Mouse (Mus musculus) heart, postnatal 0 days (tissue): ENCODE measurements around the gene Olfr1216.

Source experiments
- CTCF ChIP-seq: IDR thresholded peaks from 2 replicates; pipeline ENCODE4 v1.5.1; 2016; ENCODE audit warnings: antibody characterized with exemption, control low read depth, low read depth
- EP300 ChIP-seq: IDR thresholded peaks from 2 replicates; pipeline ENCODE4 v1.6.1; 2016; ENCODE audit warnings: antibody characterized with exemption, low read depth

DNA sequence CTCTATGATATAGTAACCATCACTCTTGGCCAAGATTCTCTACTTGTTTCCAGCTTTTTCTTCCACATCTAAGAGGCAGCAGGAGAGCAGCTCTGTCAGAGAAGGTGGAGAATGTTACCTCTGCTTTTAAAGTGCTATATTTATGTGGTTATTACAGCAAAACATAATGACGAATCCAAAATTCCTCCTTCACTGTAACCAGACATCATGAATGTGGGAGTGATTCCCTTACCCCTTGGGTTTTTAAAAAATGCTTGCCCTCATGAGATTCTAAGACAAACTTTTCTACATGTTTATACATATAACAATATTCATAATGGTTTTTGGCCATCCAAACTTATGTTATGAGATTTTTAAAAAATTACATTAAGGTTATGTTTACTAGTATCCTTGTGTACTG lies 25.6 kb downstream of the Olfr1216 start, which contains the start of gene Olfr1214:
- TF ChIP-seq CTCF (no peak), EP300 (no peak)
